Mouse (Mus musculus) testis, postnatal 14 days (tissue): Measurements from ENCODE around the gene Rapgefl1.
"Not testable (repeated sequence)": the region's sequence is repeated elsewhere in the genome, so short reads cannot be mapped to it uniquely, and the experiment has no call there.

Experiments used
- DNase-seq: peaks from one replicate; pipeline ENCODE4 v3.0.0; 2021; ENCODE audit warnings: low spot score

Rapgefl1 gene

DNA sequence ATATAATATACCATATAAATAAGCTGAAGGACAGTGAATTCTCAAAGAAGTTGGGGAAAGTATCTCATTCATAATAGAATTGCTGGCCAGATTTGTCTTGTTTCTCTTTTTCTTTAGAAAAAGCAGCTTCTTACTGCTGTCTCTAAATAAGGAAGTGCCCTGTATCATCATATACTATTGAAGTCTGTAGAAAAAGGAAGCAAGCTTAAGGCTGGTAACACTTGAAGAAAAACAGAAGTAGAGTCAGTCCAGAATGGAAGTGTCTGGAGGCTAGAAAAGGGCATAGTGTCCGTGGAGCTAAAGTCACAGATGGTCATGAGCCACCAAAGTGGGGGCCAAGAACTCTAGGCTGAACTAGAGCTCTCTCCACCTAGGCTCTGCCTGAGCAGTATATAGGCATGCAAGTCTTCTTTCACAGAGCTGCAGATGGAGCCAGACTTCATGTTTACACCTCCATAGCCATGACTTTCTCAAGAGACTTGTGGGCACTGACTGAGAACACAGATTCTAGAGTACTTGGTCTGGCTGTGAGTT, 19.8 kb upstream of the Rapgefl1 start:
- no peak for DNase-seq

DNA sequence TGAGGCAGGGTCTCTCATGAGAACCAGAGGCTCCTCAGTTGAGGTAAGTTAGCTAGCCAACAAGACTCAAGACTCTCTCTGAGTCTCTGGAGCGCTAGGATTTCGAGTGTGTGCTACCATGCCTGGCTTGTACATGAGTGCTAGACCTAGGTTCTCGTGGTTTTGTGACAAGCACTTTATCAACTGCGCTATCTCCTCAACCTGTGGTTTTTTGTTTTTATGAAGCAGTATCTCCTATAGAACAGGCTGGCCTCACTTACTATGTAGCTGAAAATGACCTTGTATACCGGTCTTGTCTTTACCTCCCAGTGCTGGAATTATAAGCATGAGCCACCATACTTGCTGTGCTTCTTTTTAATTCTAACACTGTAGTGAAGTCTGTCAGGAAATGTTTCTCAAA, 15.6 kb upstream of the Rapgefl1 start:
- no peak for DNase-seq

DNA sequence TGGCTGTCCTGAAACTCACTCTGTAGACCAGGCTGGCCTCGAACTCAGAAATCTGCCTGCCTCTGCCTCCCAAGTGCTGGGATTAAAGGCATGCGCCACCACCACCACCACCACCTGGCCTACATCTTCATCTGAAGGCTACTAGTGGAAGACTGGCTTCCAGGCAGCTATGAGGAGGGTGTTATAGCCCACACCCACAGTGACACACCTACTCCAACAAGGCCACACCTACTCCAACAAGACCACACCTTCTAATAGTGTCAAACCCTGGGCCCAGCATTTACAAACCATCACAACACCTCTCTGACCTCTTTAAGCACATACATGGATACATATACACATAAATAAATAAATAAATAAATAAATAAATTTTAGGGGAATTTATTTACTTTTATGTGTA, 10.5 kb upstream of the Rapgefl1 start:
- DNase-seq = not testable (repeated sequence)

DNA sequence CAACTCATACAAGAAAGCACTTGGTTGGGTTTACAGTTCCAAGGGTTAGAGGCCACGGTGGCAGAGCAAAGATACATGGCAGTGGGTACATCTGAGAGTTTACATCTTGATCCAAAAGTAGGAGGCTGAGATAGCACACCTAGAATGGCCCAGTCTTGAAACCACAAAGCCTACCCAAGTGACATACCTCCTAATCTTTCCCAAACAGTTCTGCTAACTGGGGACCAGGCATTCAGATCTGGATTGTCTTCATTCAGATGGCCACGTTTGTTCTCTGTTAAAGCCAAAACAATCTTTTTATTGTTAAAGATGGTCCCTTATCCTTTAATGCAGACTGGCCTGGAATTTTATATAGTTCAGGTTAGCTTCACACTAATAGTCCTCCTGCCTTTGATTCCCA, 8.7 kb upstream of the Rapgefl1 start:
- DNase-seq = no peak

DNA sequence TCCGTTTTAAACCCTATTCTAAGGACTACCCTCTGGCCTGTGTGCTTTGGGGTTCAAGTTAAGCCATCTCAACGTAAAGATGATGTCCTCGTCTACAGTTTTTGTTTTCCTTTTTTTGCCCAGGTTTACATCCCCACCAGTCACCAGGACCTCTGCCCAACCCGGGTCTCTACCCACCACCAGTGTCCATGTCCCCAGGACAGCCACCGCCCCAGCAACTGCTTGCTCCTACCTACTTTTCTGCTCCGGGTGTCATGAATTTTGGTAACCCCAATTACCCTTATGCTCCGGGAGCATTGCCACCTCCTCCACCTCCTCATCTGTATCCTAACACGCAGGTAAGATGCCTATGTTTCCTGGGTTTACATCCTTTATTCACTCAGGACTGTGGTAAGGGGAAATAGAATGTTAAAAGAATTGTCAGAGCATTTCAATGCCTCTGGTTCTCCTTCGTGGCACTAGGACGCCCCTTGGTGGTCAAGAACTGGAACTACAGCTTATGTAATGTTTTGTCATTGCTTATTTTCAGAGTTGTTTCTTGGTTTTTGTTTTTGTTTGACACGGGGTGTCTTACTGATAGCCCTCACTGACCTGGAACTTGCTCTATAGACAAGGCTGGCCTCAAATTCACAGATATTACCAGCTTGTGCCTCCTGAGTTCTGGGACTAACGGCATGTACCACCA, 7.4 kb upstream of the Rapgefl1 start:
- no peak for DNase-seq

DNA sequence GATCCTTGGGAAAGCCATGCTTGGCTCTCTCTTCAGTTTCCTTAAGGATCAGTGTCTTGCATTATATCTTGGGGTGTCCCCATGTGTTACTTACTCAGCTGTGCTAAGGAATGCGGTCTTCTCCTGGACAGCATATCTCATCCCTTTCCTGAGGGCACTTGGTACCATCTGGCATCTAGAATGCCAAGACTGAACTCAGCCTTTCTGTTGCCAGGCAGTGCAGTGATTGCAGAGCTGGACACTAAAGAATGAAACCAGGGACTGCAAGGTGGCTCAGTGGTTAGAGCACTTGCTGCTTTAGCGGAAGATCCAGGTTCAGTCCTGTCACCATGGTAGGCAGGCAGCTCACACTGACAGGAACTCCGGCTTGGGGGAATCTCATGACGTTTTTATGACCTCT, 6.7 kb upstream of the Rapgefl1 start:
- no peak for DNase-seq

DNA sequence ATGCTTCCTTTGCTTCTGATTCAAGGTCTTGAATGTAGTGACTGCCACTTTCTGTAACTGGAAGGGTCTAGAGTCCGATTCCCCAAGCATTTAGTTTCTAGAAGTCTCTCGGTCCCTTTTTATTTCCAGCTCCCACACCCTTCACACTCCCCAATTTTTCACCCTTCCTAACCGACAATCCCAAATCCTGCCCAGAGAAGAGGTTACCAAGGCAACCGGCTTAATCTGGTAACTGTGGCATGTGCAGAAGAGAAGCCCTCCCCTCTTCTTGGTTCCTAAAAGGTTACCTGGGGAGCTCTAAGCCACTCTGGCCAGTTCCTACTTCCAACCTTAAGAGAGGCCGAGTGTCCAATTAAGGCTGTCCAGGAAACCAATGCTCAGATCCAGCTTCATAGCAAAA, 1.3 kb upstream of the Rapgefl1 start:
- no peak for DNase-seq

DNA sequence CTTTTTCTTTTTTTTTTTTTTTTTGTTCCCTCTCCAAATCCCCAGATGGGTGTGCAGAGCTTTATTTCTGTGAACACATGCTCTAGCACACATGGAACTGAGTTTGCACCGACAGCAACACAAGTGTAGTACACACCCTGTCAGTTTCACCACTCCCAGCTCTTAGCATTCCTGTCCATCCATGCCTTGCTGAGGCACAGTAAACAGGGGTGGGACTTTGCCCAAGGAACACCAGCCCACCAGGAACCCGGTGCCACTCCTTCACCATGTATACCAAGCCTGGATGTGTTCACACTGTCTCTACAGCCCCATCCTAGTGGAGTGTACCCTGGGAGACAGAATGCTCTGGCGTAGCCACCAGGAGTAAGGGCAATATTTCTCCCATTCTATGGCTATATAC, 860 bp upstream of the Rapgefl1 start:
- DNase-seq = no peak

DNA sequence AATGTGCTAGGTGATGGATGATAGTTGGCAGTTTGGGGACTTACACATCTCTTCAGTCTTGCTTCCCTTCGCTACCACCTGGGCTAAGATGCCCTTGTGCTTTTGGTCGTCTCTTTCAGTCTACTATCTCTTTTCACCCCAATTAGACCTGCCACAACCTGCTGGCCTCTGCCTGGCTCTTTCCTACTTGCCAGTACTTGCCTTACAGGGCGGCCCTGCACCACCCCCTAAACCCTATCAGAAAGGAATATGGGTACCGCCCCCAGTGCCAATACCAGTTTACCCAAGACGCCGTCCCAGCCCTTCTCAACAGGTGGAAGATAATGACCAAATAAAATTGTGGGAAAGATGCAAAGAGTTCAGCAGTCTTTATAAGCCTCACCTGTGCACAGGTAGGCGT, 457 bp upstream of the Rapgefl1 start:
- DNase-seq = no peak

DNA sequence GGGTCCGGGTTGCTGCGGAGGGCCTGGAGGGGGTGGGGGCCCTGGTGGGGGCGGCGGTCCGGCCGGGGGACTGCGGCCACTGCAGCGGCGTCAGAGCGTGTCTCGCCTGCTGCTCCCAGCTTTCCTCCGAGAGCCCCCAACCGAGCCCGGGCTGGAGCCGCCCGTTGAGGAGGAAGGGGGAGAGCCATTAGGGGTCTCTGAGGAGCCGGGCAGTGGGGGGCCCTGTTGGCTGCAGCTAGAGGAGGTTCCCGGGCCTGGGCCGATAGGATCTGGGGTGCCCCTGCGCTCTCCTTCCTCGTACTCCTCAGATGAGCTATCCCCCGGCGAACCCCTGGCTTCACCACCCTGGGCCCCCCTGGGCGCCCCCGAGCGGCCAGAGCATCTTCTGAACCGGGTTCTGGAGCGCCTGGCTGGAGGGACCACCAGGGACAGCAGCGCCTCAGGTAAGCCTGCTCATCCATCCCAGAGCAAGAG, 683 bp downstream of the Rapgefl1 start:
- DNase-seq = no peak

DNA sequence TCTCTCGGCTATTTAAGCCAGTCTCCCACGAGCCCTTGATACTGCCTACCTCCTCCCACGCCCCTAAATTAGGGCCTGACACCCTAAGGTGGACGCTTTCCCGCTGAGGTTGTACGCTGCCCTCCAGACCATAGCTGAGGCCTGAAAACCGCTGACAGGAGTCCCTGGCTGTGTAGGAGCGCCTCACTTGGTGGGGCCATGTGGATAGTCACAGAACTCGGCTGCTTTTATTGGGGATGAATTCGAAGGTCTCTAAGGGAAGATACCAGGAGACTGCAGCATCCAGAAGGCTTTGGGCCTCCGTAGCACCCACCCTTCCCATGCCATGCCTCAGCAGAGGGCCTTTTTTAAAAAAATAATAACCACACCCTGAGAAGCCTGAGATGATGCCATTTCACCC, 1.3 kb downstream of the Rapgefl1 start:
- no peak for DNase-seq

DNA sequence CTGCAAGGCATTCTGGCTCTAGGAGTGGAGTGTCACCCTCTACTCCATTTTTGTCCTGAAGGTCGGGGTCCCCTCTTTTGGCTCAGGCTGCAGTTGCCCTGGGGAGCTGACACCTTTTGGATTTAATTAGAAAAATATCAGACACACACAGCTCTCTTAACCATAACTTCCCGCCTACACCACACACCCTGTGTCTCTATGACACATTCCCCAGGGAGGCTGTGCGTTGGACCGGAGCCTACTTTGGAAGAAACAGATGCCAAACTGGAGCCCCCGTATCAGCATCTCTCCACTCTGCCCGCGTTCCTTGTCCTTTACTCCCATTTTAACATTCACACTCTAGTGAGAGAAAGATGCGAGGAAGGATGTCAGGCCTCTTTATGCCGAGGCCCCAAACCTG, 1.9 kb downstream of the Rapgefl1 start:
- no peak for DNase-seq

DNA sequence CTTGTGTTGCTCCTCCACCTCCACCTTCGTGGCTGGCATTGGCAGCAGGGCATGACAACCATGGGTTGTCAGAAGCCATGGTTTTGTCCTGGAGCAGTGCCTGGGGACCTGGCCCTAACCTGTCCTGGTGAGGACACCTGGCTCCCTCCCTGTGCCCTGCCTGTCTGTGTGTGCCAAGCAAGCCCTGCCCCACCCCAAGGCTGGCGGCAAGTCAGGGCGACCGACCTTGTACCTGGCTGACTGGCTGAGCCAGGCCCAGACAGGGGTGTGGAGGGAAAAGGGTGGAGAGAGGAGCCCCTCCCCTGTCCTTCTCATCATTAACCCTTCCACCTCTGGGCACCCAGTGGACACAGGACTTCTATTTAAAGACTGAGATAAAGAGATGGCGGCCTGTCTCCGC, 2.8 kb downstream of the Rapgefl1 start:
- no peak for DNase-seq

DNA sequence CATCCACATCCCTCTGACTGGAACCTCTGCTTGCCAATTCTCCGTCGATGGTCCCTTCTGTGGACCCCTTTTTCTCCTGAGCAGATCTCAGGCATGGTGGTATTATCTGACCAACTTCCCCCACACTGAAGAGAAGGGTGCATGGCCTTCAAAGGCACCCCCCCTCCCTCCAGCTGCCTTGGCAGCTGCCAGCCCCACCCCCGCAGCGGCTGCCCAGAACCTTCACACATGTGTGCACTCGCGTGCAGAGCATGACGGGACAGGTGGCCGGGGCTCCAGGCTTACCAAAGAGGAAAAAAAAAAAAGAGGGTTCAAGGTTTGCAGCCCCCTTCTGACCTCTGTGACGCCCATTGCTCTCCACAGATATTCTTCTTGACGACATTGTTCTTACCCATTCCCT, 3.3 kb downstream of the Rapgefl1 start:
- DNase-seq = no peak

DNA sequence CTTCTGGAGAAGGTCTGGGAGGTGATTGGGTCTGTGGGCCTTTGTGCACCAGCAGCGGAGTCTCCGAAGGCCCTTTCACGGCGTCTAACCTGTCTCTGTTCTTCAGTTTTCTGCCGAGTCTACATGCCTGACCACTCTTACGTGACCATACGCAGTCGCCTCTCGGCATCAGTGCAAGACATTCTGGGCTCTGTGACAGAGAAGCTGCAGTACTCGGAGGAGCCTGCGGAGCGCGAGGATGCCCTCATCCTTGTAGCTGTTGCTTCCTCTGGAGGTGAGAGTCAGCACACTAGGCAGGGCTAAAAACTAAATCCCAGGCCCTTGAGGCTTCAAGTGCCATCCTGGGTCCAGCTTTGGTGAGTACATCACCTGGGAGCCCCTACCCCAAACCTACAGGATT, 9.4 kb downstream of the Rapgefl1 start:
- no peak for DNase-seq

DNA sequence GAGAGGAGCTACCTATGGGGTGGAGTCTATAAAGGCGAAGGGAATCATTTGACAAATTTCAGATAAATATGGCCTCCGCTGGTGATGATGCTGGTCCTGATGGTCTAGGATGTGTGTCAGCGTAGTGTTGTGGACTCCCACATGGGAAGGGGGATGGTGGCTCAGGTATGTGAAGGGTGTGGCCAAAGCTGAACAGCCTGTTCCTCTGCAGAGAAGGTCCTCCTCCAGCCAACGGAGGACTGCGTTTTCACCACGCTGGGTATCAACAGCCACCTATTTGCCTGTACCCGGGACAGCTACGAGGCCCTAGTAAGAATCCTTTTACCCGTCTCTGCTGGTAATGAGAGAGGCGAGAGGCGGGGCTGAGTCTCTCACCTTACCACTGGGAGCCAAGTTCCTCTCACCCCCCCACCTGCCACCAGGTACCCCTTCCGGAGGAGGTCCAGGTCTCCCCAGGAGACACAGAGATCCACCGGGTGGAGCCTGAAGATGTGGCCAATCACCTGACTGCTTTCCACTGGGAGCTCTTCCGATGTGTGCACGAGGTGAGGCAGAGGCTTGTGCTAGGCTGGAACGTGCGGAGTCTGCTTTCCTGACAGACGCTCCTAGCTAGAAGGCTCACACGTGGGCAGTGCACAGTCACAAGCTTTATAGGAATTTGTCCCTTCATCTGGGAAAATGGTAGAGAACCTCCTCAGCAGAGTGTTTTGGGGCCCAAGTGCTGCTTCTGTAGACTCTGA, 10.4 kb downstream of the Rapgefl1 start:
- no peak for DNase-seq

DNA sequence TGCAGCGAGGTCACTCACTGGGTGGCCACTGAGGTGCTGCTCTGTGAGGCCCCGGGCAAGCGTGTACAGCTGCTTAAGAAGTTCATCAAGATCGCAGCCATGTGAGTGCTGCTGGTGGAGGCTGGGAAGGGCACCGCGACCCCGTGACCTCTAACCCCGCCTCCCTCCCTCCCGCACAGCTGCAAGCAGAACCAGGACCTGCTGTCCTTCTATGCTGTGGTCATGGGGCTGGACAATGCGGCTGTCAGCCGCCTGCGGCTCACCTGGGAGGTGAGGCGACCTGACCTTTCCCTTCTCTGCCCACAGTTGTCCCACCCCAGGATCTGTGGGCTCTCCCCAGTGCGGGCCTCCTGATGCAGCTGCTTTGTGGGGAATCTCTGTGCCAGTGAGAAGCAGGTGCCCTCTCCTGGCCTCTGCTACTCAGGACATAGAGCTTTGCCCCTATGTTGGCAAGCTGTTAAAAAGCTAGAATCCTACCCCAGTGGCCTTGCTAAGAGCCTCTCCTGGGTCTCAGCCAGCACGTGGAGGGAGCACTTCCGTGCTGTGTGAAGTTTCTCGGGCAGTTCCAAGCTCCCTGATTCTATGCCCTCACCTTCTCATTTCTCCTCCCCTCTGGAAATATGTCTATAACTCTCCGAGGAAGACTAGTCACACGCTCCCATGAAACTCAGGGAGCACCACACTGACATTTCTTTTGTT, 12.8 kb downstream of the Rapgefl1 start:
- DNase-seq = no peak

DNA sequence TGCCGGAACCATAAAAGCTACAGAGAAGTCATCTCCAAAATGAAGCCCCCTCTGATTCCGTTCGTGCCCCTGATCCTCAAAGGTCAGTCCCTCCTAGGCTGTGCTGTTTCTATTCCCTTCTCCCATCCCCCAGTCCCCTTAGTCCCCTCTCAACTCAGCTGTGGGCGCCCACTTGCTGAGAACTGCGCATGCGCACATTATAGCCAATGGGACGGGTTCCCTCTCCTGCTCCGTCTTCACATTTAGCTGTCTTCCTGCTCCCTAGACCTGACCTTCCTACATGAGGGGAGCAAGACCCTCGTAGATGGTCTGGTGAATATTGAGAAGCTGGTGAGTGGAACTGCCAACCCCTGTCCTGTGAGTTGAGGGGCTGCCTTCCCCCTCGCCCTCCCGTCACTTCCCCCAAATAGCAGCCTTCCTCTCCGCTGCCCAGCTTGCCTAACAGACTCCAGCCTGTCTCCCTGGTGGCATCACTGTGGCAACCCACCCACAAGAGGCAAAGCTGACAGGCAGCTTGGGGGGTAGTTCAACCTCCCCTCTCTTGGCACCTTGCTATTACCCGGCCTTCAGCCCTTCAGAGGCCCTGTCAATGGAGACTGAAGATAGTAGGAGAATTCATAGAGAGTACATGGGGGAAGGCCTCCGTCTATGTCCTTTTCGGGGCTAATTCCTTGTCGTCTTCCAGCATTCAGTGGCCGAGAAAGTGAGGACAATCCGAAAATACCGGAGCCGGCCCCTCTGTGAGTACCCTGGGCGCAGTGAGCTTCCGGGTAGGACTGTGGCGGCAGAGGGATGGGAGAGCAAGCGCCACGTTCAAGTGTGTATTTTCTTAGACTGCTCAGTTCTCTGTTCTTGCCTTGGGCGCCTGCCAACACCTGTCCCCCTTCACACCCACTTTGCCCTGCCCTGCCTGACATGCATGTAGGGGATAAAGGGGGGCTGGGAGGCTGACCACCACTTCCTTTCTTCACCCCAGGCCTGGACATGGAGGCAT, 13.8 kb downstream of the Rapgefl1 start:
- peak; percentile 56 for DNase-seq

DNA sequence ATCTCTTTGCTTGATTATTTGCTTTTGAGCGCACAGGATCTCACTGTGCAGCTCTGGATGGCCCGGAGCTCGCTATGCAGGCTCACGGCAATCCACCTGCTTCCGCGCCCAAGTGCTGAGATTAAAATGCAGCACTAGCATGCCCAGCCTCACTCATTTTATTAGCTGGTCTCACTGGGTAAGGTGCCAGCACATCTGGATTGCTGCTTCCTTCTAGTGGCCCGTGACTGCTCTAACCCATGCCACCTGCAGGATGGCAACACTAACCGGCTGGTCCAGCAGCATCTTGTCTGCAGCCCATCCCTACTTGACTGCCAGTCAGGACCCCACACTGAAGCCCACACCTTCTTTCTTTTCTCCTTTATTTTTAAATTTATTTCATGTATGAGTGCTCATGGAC, 17.5 kb downstream of the Rapgefl1 start:
- DNase-seq = no peak

DNA sequence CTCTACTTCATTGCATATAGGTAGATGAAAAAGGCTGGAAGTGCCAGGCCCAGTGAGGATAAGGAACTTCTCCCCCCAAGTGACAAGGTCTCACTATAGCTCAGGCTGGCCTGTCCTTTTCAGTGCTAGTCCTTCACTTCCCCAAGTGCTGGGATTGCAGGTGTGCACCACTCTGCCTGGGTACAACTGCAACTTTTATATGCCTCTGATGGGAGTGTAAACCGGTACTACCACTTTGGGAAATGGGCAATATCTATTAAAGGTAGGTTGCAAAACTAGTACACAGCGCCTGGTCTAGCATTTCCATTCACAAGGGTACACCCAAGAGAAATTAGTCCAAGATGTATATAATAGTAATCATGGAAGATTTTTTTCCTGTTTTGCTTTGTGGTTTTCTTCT, 18.1 kb downstream of the Rapgefl1 start:
- no peak for DNase-seq
